Mouse (Mus musculus) cerebellum, adult 11-12 months (tissue): Measurements from ENCODE around the gene Hoxa5.

Source experiments
- DNase-seq: peaks from one replicate; pipeline ENCODE4 v3.0.0; 2022

The Hoxa5 gene

GRCm38 (mm10) chr6:52191860-52192550 lies 12.4 kb downstream of the Hoxa5 start:
- DNase-seq, result no peak

- DNase-seq, result no peak
Measured at GRCm38 (mm10) chr6:52190906-52191810, 13.2 kb downstream of the Hoxa5 start, which contains the start of gene Hoxa4. Hoxa4 (minus strand) TSS chr6:52191753.

GRCm38 (mm10) chr6:52190410-52190809 lies 14.0 kb downstream of the Hoxa5 start:
- no peak for DNase-seq

- DNase-seq, result no peak
Measured at GRCm38 (mm10) chr6:52189909-52190308, 14.5 kb downstream of the Hoxa5 start.

GRCm38 (mm10) chr6:52189172-52189591 lies 15.2 kb downstream of the Hoxa5 start:
- no peak for DNase-seq

- no peak for DNase-seq
Measured at GRCm38 (mm10) chr6:52186500-52186899, 17.9 kb downstream of the Hoxa5 start.

- DNase-seq, result no peak
Measured at GRCm38 (mm10) chr6:52185834-52186233, 18.6 kb downstream of the Hoxa5 start.

GRCm38 (mm10) chr6:52185222-52185621 lies 19.2 kb downstream of the Hoxa5 start:
- DNase-seq, result no peak

GRCm38 (mm10) chr6:52184668-52185067 lies 19.7 kb downstream of the Hoxa5 start:
- DNase-seq, result no peak

GRCm38 (mm10) chr6:52183311-52184080 lies 20.9 kb downstream of the Hoxa5 start:
- no peak for DNase-seq

- DNase-seq, result no peak
Measured at GRCm38 (mm10) chr6:52182793-52183192, 21.6 kb downstream of the Hoxa5 start.

- no peak for DNase-seq
Measured at GRCm38 (mm10) chr6:52182030-52182429, 22.4 kb downstream of the Hoxa5 start.

- no peak for DNase-seq
Measured at GRCm38 (mm10) chr6:52180726-52181125, 23.7 kb downstream of the Hoxa5 start.

GRCm38 (mm10) chr6:52180213-52180710 lies 24.1 kb downstream of the Hoxa5 start:
- DNase-seq, result no peak

- no peak for DNase-seq
Measured at GRCm38 (mm10) chr6:52179690-52180089, 24.7 kb downstream of the Hoxa5 start.

- DNase-seq, result no peak
Measured at GRCm38 (mm10) chr6:52178918-52179665, 25.3 kb downstream of the Hoxa5 start.

- DNase-seq, result no peak
Measured at GRCm38 (mm10) chr6:52177806-52178205, 26.6 kb downstream of the Hoxa5 start.

- DNase-seq, result no peak
Measured at GRCm38 (mm10) chr6:52177061-52177735, 27.2 kb downstream of the Hoxa5 start, which contains the start of gene 5730596B20Rik. 5730596B20Rik (plus strand) TSS chr6:52177498.

- DNase-seq, result no peak
Measured at GRCm38 (mm10) chr6:52176391-52176790, 28.0 kb downstream of the Hoxa5 start.

- no peak for DNase-seq
Measured at GRCm38 (mm10) chr6:52175864-52176263, 28.5 kb downstream of the Hoxa5 start.

GRCm38 (mm10) chr6:52174968-52175751 lies 29.2 kb downstream of the Hoxa5 start:
- no peak for DNase-seq
